Mouse (Mus musculus) liver, adult 2 months (tissue): ENCODE measurements around the gene Kdm2b. TPM values are rescaled to one million over a fixed set of nuclear protein-coding genes. Genes with fewer than 3 reads are reported as not detected.
A peak's percentile ranks its signal among the peaks of the same experiment; 100 is the strongest.

Experiments used
- DNase-seq: peaks from one replicate; pipeline ENCODE4 v3.0.0-alpha.2; 2011; ENCODE audit warnings: low read depth, low spot score; ENCODE audit errors: extremely low read depth
- H3K27ac ChIP-seq: fragments of 200-500 bp; replicated peaks from 2 replicates; pipeline ENCODE4 v1.5.1; 2012; ENCODE audit warnings: low read depth, mild to moderate bottlenecking, control low read depth, inconsistent platforms, low read length; ENCODE audit not compliant: insufficient read depth
- H3K27me3 ChIP-seq: fragments of 200-500 bp; 2 replicates; pipeline ENCODE4 v1.6.1; 2012; ENCODE audit warnings: mild to moderate bottlenecking, moderate library complexity, low read length, inconsistent platforms; ENCODE audit not compliant: control insufficient read depth, insufficient read depth
- H3K36me3 ChIP-seq: fragments of 200-500 bp; 2 replicates; pipeline ENCODE4 v1.6.1; 2012; ENCODE audit warnings: low read length, inconsistent platforms; ENCODE audit not compliant: control insufficient read depth, insufficient read depth
- H3K4me1 ChIP-seq: fragments of 200-500 bp; 2 replicates; pipeline ENCODE4 v1.6.1; 2011; ENCODE audit warnings: low read length; ENCODE audit not compliant: control insufficient read depth, insufficient read depth
- H3K4me3 ChIP-seq: fragments of 200-500 bp; 2 replicates; pipeline ENCODE4 v1.5.1; 2011; ENCODE audit warnings: low read depth, mild to moderate bottlenecking, control low read depth, low read length, moderate library complexity; ENCODE audit not compliant: insufficient read depth
- H3K79me2 ChIP-seq: fragments of 200-500 bp; 2 replicates; pipeline ENCODE4 v1.6.1; 2012; ENCODE audit warnings: inconsistent platforms, mild to moderate bottlenecking, low read length, moderate library complexity; ENCODE audit not compliant: control insufficient read depth, insufficient read depth
- H3K9ac ChIP-seq: fragments of 200-500 bp; 2 replicates; pipeline ENCODE4 v1.6.1; 2012; ENCODE audit warnings: low read depth, mild to moderate bottlenecking, control low read depth, inconsistent platforms, low read length
- CTCF ChIP-seq: fragments of 200-500 bp; IDR thresholded peaks from 2 replicates; pipeline ENCODE4 v1.5.1; 2011; ENCODE audit warnings: low read depth, low read length, control low read depth
- POLR2A ChIP-seq: fragments of 200-500 bp; IDR thresholded peaks from 2 replicates; pipeline ENCODE4 v1.6.1; 2011; ENCODE audit warnings: low read length, control low read depth; ENCODE audit not compliant: insufficient read depth; ENCODE audit errors: extremely low read depth
- WGBS: fragments of 180-500 bp; shearing (Covaris S2); methylation state at CpG from one replicate; pipeline ENCODE4 v1.1.7; 2018; 5-methylcytosine and 5-hydroxymethylcytosine counted together
- polyA plus RNA-seq: library from polyadenylated mRNA; depleted of rRNA; stranded (reverse); fragments of >200 nt; gene quantifications from 2 replicates; pipeline ENCODE4 v1.2.3, GENCODE M21; 2012
- total RNA-seq: library from RNA; depleted of rRNA; stranded (reverse); fragments of >200 nt; gene quantifications from 2 replicates; pipeline ENCODE4 v1.2.3, GENCODE M21; 2014

Gene Kdm2b
- total and polyA plus RNA-seq, 2 experiments, result 3.0 to 7.1 TPM

DNA sequence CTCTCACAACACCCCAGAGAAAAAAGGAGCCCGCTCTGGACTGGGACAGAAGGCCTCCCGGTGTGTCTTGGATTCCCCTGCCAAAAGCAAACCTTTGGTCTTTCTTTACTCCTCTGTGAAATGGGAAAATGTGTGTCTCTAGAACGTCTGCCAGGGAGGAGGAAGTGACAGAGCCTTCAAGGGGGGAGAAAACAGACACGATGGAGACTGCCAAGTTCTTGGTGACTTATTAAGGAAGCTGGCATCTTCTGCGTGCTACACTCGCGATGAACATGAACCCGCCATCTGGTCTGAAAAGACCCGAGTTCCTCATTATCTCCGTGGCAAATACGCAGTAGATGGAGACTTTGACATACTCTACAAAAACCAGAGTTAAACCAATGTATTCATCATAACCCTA lies 24.2 kb downstream of the Kdm2b start:
- Histone ChIP-seq H3K4me1 (no peaks in the 10 kb centered on the region), H3K4me3 (no peak overlapping the region), H3K36me3 (no peaks in the 10 kb centered on the region), H3K27ac (no peak overlapping the region), H3K27me3 (no peaks in the 10 kb centered on the region), H3K79me2 (no peaks in the 10 kb centered on the region), H3K9ac (no peak overlapping the region)
- no peak for DNase-seq
- 84% methylated on average over 11 of the region's 11 CpGs for WGBS
- TF ChIP-seq POLR2A (no peak), CTCF (no peak)

DNA sequence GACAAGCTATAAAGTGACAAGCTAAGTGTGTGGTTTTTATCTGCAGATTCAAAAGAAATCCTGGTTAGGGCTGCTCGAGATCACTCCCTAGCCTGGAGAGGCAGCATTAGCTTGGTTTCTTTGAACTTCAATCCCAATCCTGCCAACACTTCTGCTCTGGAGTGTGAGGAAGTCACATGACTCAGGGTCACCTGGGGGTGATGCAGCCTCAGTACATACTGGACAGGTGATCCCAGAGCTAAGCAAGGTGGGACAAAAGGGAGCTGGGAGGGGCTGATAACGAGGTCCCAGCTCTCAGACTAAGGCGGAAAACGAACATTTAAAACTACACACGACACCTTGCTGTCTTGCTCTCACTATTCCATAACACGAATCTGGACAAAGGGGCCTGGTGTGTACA lies 24.8 kb downstream of the Kdm2b start:
- 73% methylated on average over 6 of the region's 6 CpGs for WGBS
- no peaks in the 10 kb centered on the region for H3K79me2 ChIP-seq
- H3K27ac ChIP-seq, result no peak overlapping the region
- H3K4me3 ChIP-seq, result no peak overlapping the region
- H3K9ac ChIP-seq, result no peak overlapping the region
- DNase-seq, result no peak
- no peaks in the 10 kb centered on the region for H3K36me3 ChIP-seq
- no peak for TF ChIP-seq POLR2A
- TF ChIP-seq CTCF, result no peak
- no peaks in the 10 kb centered on the region for H3K27me3 ChIP-seq
- H3K4me1 ChIP-seq, result no peaks in the 10 kb centered on the region

DNA sequence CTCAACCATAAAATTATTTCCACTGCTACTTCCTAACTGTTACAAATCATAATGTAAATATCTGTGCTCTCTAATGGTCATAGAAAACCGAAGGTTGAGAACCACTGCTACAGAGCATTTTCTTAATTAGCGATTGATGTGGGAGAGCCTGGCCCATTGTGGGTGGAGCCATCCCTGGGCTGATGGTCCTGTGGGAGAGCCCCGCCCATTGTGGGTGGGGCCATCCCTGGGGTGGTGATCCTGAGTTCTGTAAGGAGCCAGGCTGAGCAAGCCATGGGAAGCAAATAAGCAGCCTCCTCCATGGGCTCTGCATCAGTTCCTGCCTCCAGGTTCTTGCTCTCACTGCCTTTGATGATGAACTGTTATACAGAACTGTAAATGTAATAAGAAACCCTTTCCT lies 27.7 kb downstream of the Kdm2b start:
- DNase-seq, result no peak

DNA sequence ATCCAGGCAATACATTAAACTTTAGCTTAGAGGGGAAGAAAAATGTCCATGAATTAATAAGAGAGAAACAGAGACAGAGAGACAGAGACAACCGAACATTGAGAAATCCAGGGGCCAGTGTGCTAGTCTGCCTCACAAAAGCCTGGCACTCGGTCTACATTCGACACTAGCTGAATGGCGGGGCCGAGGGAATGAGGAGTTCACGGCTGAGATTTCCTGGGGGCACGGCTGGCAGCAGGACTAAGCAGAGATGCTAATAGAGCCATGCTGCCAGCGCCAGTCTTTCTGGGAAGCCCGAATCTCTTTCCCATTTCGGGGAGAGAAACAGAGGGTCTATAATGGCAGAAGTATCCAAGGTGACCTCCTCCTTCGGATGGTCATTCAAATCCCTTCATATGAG lies 30.2 kb downstream of the Kdm2b start:
- H3K27ac ChIP-seq, result no peak overlapping the region
- no peak overlapping the region for H3K9ac ChIP-seq
- 95% methylated on average over 11 of the region's 11 CpGs for WGBS
- H3K4me3 ChIP-seq, result no peak overlapping the region
- DNase-seq, result no peak
- no peaks in the 10 kb centered on the region for H3K36me3 ChIP-seq
- no peaks in the 10 kb centered on the region for H3K27me3 ChIP-seq
- H3K4me1 ChIP-seq, result no peaks in the 10 kb centered on the region
- H3K79me2 ChIP-seq, result no peaks in the 10 kb centered on the region
- no peak for TF ChIP-seq POLR2A
- TF ChIP-seq CTCF, result no peak

More for the DNA sequence above, 27.7 kb downstream of the Kdm2b start:
- Histone ChIP-seq H3K27ac (no peak overlapping the region), H3K9ac (no peak overlapping the region), H3K36me3 (no peaks in the 10 kb centered on the region), H3K79me2 (no peaks in the 10 kb centered on the region), H3K27me3 (no peaks in the 10 kb centered on the region), H3K4me1 (no peaks in the 10 kb centered on the region), H3K4me3 (no peak overlapping the region)
- TF ChIP-seq POLR2A (no peak), CTCF (no peak)
- WGBS, result 69% methylated on average over 3 of the region's 3 CpGs

DNA sequence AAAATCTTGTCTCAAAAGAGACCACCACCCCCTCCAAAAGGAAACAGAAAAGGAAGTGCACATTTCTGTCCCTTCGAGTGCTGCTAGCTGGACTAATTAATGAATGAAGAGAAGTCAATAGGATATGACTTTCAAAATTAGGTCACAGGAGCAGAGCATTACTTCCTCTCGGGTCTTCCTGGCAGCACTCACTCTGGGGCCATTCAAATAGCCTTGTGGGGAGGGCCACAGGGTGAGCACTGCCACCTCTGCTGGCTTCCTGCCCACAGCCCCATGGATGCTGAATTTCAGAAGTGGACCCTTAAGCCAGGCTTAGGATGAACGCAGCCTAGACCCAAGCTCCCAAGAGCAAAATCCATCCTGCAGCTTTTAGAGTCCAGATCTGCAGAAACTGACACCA lies 33.6 kb downstream of the Kdm2b start:
- WGBS, result 62% methylated on average over 3 of the region's 3 CpGs
- Histone ChIP-seq H3K27me3 (no peaks in the 10 kb centered on the region), H3K9ac (no peak overlapping the region), H3K79me2 (no peaks in the 10 kb centered on the region), H3K4me1 (peaks cover 4% of the 10 kb centered on the region), H3K36me3 (no peaks in the 10 kb centered on the region), H3K27ac (no peak overlapping the region), H3K4me3 (no peak overlapping the region)
- TF ChIP-seq CTCF (no peak), POLR2A (no peak)
- DNase-seq, result no peak

GRCm38 (mm10) chr5:122951913-122952641 lies 37.5 kb downstream of the Kdm2b start:
- H3K4me3 ChIP-seq, result peak overlapping the region; percentile 52; the same call in 1 of the 2 replicates
- peak; percentile 57 for DNase-seq
- no peaks in the 10 kb centered on the region for H3K79me2 ChIP-seq
- H3K9ac ChIP-seq, result peak overlapping the region; percentile 26
- H3K4me1 ChIP-seq, result peaks cover 11% of the 10 kb centered on the region
- 6% methylated on average over 59 of the region's 59 CpGs for WGBS
- H3K36me3 ChIP-seq, result no peaks in the 10 kb centered on the region
- no peaks in the 10 kb centered on the region for H3K27me3 ChIP-seq
- 0 out of 2 replicates have a peak overlapping the region, but pooled peaks have one; percentile 1 for H3K27ac ChIP-seq
- no peak for TF ChIP-seq CTCF
- no peak for TF ChIP-seq POLR2A
